Mouse (Mus musculus): ENCODE results near the gene Tmod3. TPM values are rescaled to one million over a fixed set of nuclear protein-coding genes. Genes with fewer than 3 reads are reported as not detected.
"Not testable (repeated sequence)": the region's sequence is repeated elsewhere in the genome, so short reads cannot be mapped to it uniquely, and the experiment has no call there.

Gene Tmod3
- polyA plus RNA-seq, 1 experiment, result 45.4 TPM

- peak; percentile 60 to 71 for DNase-seq
- Histone ChIP-seq H3K27ac (ENCODE audit: insufficient read depth, low read length) (no peak overlapping the region), H3K4me3 (replicated peaks; ENCODE audit: insufficient read depth, low read depth, low read length) (no peak overlapping the region), H3K4me1 (ENCODE audit: control insufficient read depth, insufficient read depth, low read length) (peaks cover 7% of the 10 kb centered on the region), H3K27me3 (ENCODE audit: control insufficient read depth, insufficient read depth, low read length) (no peaks in the 10 kb centered on the region)
- TF ChIP-seq CTCF (IDR thresholded peaks at IDR 0.05; ENCODE audit: borderline replicate concordance, insufficient read depth, low read depth, low read length), result peak; percentile 82
- TF ChIP-seq POLR2A (IDR thresholded peaks at IDR 0.05; ENCODE audit: borderline replicate concordance, insufficient read depth, low read length), result no peak
- WGBS, result 58% methylated on average over 12 of the region's 12 CpGs
These were observed 43.9 kb downstream of the Tmod3 start for GRCm38 (mm10) chr9:75515464-75516113.

GRCm38 (mm10) chr9:75511236-75511939 lies 48.1 kb downstream of the Tmod3 start:
- Histone ChIP-seq H3K27ac (ENCODE audit: insufficient read depth, low read length) (peak overlapping the region; percentile 87), H3K4me1 (ENCODE audit: control insufficient read depth, insufficient read depth, low read length) (peaks cover 7% of the 10 kb centered on the region), H3K27me3 (ENCODE audit: control insufficient read depth, insufficient read depth, low read length) (no peaks in the 10 kb centered on the region), H3K4me3 (replicated peaks; ENCODE audit: insufficient read depth, low read depth, low read length) (no peak overlapping the region)
- peak; percentile 43 to 68 for DNase-seq
- TF ChIP-seq CTCF (IDR thresholded peaks at IDR 0.05; ENCODE audit: borderline replicate concordance, insufficient read depth, low read depth, low read length) (no peak), POLR2A (IDR thresholded peaks at IDR 0.05; ENCODE audit: borderline replicate concordance, insufficient read depth, low read length) (no peak)
- WGBS, result 23% methylated on average over 8 of the region's 8 CpGs

- no peak for DNase-seq
- 93% methylated on average over 6 of the region's 6 CpGs for WGBS
- H3K27me3 ChIP-seq (ENCODE audit: control insufficient read depth, insufficient read depth, low read length), result no peaks in the 10 kb centered on the region
- H3K4me1 ChIP-seq (ENCODE audit: control insufficient read depth, insufficient read depth, low read length), result no peaks in the 10 kb centered on the region; the same call in 1 of the 2 replicates
- H3K4me3 ChIP-seq (replicated peaks; ENCODE audit: insufficient read depth, low read depth, low read length), result no peak overlapping the region
- no peak overlapping the region for H3K27ac ChIP-seq (ENCODE audit: insufficient read depth, low read length)
- no peak for TF ChIP-seq POLR2A (IDR thresholded peaks at IDR 0.05; ENCODE audit: borderline replicate concordance, insufficient read depth, low read length)
- TF ChIP-seq CTCF (IDR thresholded peaks at IDR 0.05; ENCODE audit: borderline replicate concordance, insufficient read depth, low read depth, low read length), result no peak
These were observed 55.1 kb downstream of the Tmod3 start for GRCm38 (mm10) chr9:75504311-75504710.

- no peak for DNase-seq
- H3K4me3 ChIP-seq (replicated peaks; ENCODE audit: insufficient read depth, low read depth, low read length), result no peak overlapping the region
- no peaks in the 10 kb centered on the region for H3K27me3 ChIP-seq (ENCODE audit: control insufficient read depth, insufficient read depth, low read length)
- no peak overlapping the region for H3K27ac ChIP-seq (ENCODE audit: insufficient read depth, low read length)
- TF ChIP-seq POLR2A (IDR thresholded peaks at IDR 0.05; ENCODE audit: borderline replicate concordance, insufficient read depth, low read length) (no peak), CTCF (IDR thresholded peaks at IDR 0.05; ENCODE audit: borderline replicate concordance, insufficient read depth, low read depth, low read length) (no peak)
- WGBS, result 94% methylated on average over 7 of the region's 7 CpGs
- peaks cover 13% of the 10 kb centered on the region; the same call in 1 of the 2 replicates for H3K4me1 ChIP-seq (ENCODE audit: control insufficient read depth, insufficient read depth, low read length)
These were observed 60.9 kb downstream of the Tmod3 start for GRCm38 (mm10) chr9:75498571-75498970.

GRCm38 (mm10) chr9:75495945-75496344 lies 63.5 kb downstream of the Tmod3 start:
- TF ChIP-seq POLR2A (IDR thresholded peaks at IDR 0.05; ENCODE audit: borderline replicate concordance, insufficient read depth, low read length) (no peak), CTCF (IDR thresholded peaks at IDR 0.05; ENCODE audit: borderline replicate concordance, insufficient read depth, low read depth, low read length) (no peak)
- DNase-seq, result no peak
- Histone ChIP-seq H3K4me3 (replicated peaks; ENCODE audit: insufficient read depth, low read depth, low read length) (no peak overlapping the region), H3K27ac (ENCODE audit: insufficient read depth, low read length) (peak overlapping the region; percentile 91; the same call in 1 of the 2 replicates), H3K27me3 (ENCODE audit: control insufficient read depth, insufficient read depth, low read length) (no peaks in the 10 kb centered on the region), H3K4me1 (ENCODE audit: control insufficient read depth, insufficient read depth, low read length) (peaks cover 17% of the 10 kb centered on the region; the same call in 1 of the 2 replicates)
- 94% methylated on average over 10 of the region's 10 CpGs for WGBS

- Histone ChIP-seq H3K27ac (ENCODE audit: insufficient read depth, low read length) (peak overlapping the region; percentile 91), H3K4me1 (ENCODE audit: control insufficient read depth, insufficient read depth, low read length) (peaks cover 17% of the 10 kb centered on the region; the same call in 1 of the 2 replicates), H3K27me3 (ENCODE audit: control insufficient read depth, insufficient read depth, low read length) (no peaks in the 10 kb centered on the region), H3K4me3 (replicated peaks; ENCODE audit: insufficient read depth, low read depth, low read length) (no peak overlapping the region)
- TF ChIP-seq CTCF (IDR thresholded peaks at IDR 0.05; ENCODE audit: borderline replicate concordance, insufficient read depth, low read depth, low read length) (peak; percentile 56; the same call in 1 of the 2 replicates), POLR2A (IDR thresholded peaks at IDR 0.05; ENCODE audit: borderline replicate concordance, insufficient read depth, low read length) (no peak)
- peak; percentile 77 to 82 for DNase-seq
- 33% methylated on average over 9 of the region's 9 CpGs for WGBS
These were observed 65.0 kb downstream of the Tmod3 start for GRCm38 (mm10) chr9:75494407-75495005.

GRCm38 (mm10) chr9:75488255-75488654 lies 71.2 kb downstream of the Tmod3 start:
- peaks cover 12% of the 10 kb centered on the region; the same call in 1 of the 2 replicates for H3K4me1 ChIP-seq (ENCODE audit: control insufficient read depth, insufficient read depth, low read length)
- H3K27ac ChIP-seq (ENCODE audit: insufficient read depth, low read length); DNase-seq; H3K27me3 ChIP-seq (ENCODE audit: control insufficient read depth, insufficient read depth, low read length); H3K4me3 ChIP-seq (replicated peaks; ENCODE audit: insufficient read depth, low read depth, low read length): not testable (repeated sequence)
- WGBS, result 95% methylated on average over 7 of the region's 7 CpGs

Measured in cerebellum, adult 2 months (tissue).